Mouse (Mus musculus) MEL (cell line): ENCODE results near the gene Nr2c1. TPM values are rescaled to one million over a fixed set of nuclear protein-coding genes. Genes with fewer than 3 reads are reported as not detected.

Source experiments
- DNase-seq: peaks from one replicate; pipeline ENCODE4 v3.0.0; 2011; ENCODE audit warnings: low read depth, low spot score
- H3K27ac ChIP-seq: 2 replicates; pipeline ENCODE4 v1.5.1; 2012; ENCODE audit warnings: low read depth, mild to moderate bottlenecking, control low read depth, low read length, moderate library complexity; ENCODE audit not compliant: control insufficient read depth
- H3K27me3 ChIP-seq, 2 experiments: fragments of 150-350 bp in 1 of 2; sonication (generic) in 1 of 2; 2 replicates each; pipeline ENCODE4 v1.6.1; 2012; ENCODE audit warnings: low read length in 2 of 2, mild to moderate bottlenecking in 2 of 2, improper control_type of control experiment in 1 of 2, moderate library complexity in 1 of 2; ENCODE audit not compliant: insufficient read depth in 2 of 2, control insufficient read depth in 1 of 2
- H3K36me3 ChIP-seq, 2 experiments: 2 replicates each; pipeline ENCODE4 v1.6.1; 2012 to 2014; ENCODE audit warnings: low read length in 2 of 2, improper control_type of control experiment in 1 of 2, inconsistent platforms in 1 of 2, mild to moderate bottlenecking in 1 of 2; ENCODE audit not compliant: insufficient read depth in 2 of 2, control insufficient read depth in 1 of 2
- H3K4me1 ChIP-seq, 2 experiments: fragments of 150-350 bp in 1 of 2; sonication (generic) in 1 of 2; 2 replicates each; pipeline ENCODE4 v1.6.1; 2012; ENCODE audit warnings: low read length in 2 of 2, improper control_type of control experiment in 1 of 2, mild to moderate bottlenecking in 1 of 2; ENCODE audit not compliant: insufficient read depth in 2 of 2, control insufficient read depth in 1 of 2
- H3K4me3 ChIP-seq, 2 experiments: fragments of 150-350 bp in 1 of 2; sonication (generic) in 1 of 2; 2 replicates each; pipeline ENCODE4 v1.5.1; 2012; ENCODE audit warnings: low read depth in 2 of 2, low read length in 2 of 2, mild to moderate bottlenecking in 2 of 2, moderate library complexity in 2 of 2, control low read depth in 1 of 2, improper control_type of control experiment in 1 of 2; ENCODE audit not compliant: control insufficient read depth in 1 of 2, insufficient read depth in 1 of 2
- H3K79me2 ChIP-seq: 2 replicates; pipeline ENCODE4 v1.6.1; 2012; ENCODE audit warnings: mild to moderate bottlenecking, low read length, moderate library complexity; ENCODE audit not compliant: control insufficient read depth, poor library complexity, insufficient read depth
- H3K9ac ChIP-seq: 2 replicates; pipeline ENCODE4 v1.6.1; 2012; ENCODE audit warnings: low read depth, mild to moderate bottlenecking, control low read depth, low read length, moderate library complexity; ENCODE audit not compliant: control insufficient read depth, poor library complexity, severe bottlenecking
- H3K9me3 ChIP-seq: fragments of 150-350 bp; sonication (generic); replicated peaks from 2 replicates; pipeline ENCODE4 v1.6.1; 2012; ENCODE audit warnings: mild to moderate bottlenecking, low read length, improper control_type of control experiment, moderate library complexity; ENCODE audit not compliant: insufficient read depth
- CTCF ChIP-seq, 3 experiments: IDR thresholded peaks in 2 of 3; conservative IDR thresholded peaks in 1 of 3; 2 replicates each; pipeline ENCODE4 v1.5.1; 2011 to 2012; ENCODE audit warnings: low read length in 3 of 3, low read depth in 2 of 3, mild to moderate bottlenecking in 2 of 3, improper control_type of control experiment in 1 of 3, inconsistent platforms in 1 of 3, mixed read lengths in 1 of 3, moderate library complexity in 1 of 3; ENCODE audit not compliant: control insufficient read depth in 1 of 3, insufficient read depth in 1 of 3, poor library complexity in 1 of 3, severe bottlenecking in 1 of 3
- EP300 ChIP-seq, 2 experiments: IDR thresholded peaks; 2 replicates each; pipeline ENCODE4 v1.6.1; 2011; ENCODE audit warnings: improper control_type of control experiment in 2 of 2, low read length in 2 of 2, low read depth in 1 of 2, mild to moderate bottlenecking in 1 of 2
- ETS1 ChIP-seq: IDR thresholded peaks from 2 replicates; pipeline ENCODE4 v1.6.1; 2012; ENCODE audit warnings: low read depth, mild to moderate bottlenecking, inconsistent platforms, low read length, improper control_type of control experiment, moderate library complexity
- GABPA ChIP-seq: IDR thresholded peaks from 2 replicates; pipeline ENCODE4 v1.6.1; 2012; ENCODE audit warnings: low read depth, mild to moderate bottlenecking, inconsistent platforms, low read length, improper control_type of control experiment, moderate library complexity
- GATA1 ChIP-seq: IDR thresholded peaks from 2 replicates; pipeline ENCODE4 v1.6.1; 2011; ENCODE audit warnings: low read depth, low read length, improper control_type of control experiment
- HCFC1 ChIP-seq: IDR thresholded peaks from 2 replicates; pipeline ENCODE4 v1.6.1; 2012; ENCODE audit warnings: low read depth, mild to moderate bottlenecking, inconsistent platforms, low read length, improper control_type of control experiment, moderate library complexity
- KAT2A ChIP-seq: conservative IDR thresholded peaks from 2 replicates; pipeline ENCODE4 v1.6.1; 2012; ENCODE audit warnings: low read depth, low read length, improper control_type of control experiment, inconsistent platforms
- MEF2A ChIP-seq: IDR thresholded peaks from 2 replicates; pipeline ENCODE4 v1.6.1; 2014; ENCODE audit warnings: low read depth, mild to moderate bottlenecking, inconsistent platforms, low read length, improper control_type of control experiment; ENCODE audit not compliant: poor library complexity, insufficient replicate concordance, severe bottlenecking; ENCODE audit errors: extremely low read depth
- MYB ChIP-seq: IDR thresholded peaks from 2 replicates; pipeline ENCODE4 v1.6.1; 2011; ENCODE audit warnings: mild to moderate bottlenecking, low read depth, low read length, improper control_type of control experiment
- POLR2A ChIP-seq, 2 experiments: IDR thresholded peaks; 2 replicates each; pipeline ENCODE4 v1.6.1; 2011 to 2012; ENCODE audit warnings: low read length in 2 of 2, mild to moderate bottlenecking in 2 of 2, control low read depth in 1 of 2, improper control_type of control experiment in 1 of 2, low read depth in 1 of 2, moderate library complexity in 1 of 2; ENCODE audit not compliant: control insufficient read depth in 1 of 2, insufficient read depth in 1 of 2, poor library complexity in 1 of 2
- RAD21 ChIP-seq: IDR thresholded peaks from 2 replicates; pipeline ENCODE4 v1.6.1; 2011; ENCODE audit warnings: mild to moderate bottlenecking, low read depth, low read length, improper control_type of control experiment
- RCOR1 ChIP-seq: IDR thresholded peaks from 2 replicates; pipeline ENCODE4 v1.6.1; 2012; ENCODE audit warnings: low read depth, mild to moderate bottlenecking, inconsistent platforms, low read length, improper control_type of control experiment
- USF2 ChIP-seq, 2 experiments: IDR thresholded peaks; 2 replicates each; pipeline ENCODE4 v1.6.1; 2011 to 2012; ENCODE audit warnings: improper control_type of control experiment in 2 of 2, low read length in 2 of 2, borderline replicate concordance in 1 of 2, inconsistent platforms in 1 of 2, low read depth in 1 of 2, mild to moderate bottlenecking in 1 of 2; ENCODE audit not compliant: insufficient read depth in 1 of 2
- ZKSCAN1 ChIP-seq: IDR thresholded peaks from 2 replicates; pipeline ENCODE4 v1.6.1; 2012; ENCODE audit warnings: low read depth, mild to moderate bottlenecking, inconsistent platforms, low read length, improper control_type of control experiment, moderate library complexity
- ZNF384 ChIP-seq: IDR thresholded peaks from 2 replicates; pipeline ENCODE4 v1.6.1; 2012; ENCODE audit warnings: low read depth, mild to moderate bottlenecking, inconsistent platforms, low read length, improper control_type of control experiment
- polyA plus RNA-seq, 2 experiments: library from polyadenylated mRNA; stranded (reverse) in 1 of 2; unstranded in 1 of 2; fragments of >175 nt in 1 of 2; fragments of >200 nt in 1 of 2; gene quantifications; 2 replicates each; pipeline versions ENCODE4 v1.2.1 to v1.2.4; 2012; ENCODE audit warnings: low replicate concordance in 2 of 2, low read depth in 1 of 2; ENCODE audit not compliant: insufficient read length in 2 of 2, insufficient read depth in 1 of 2, missing spikeins in 1 of 2
- total RNA-seq: library from RNA; depleted of rRNA; stranded (reverse); fragments of 300-350 nt; gene quantifications from 2 replicates; pipeline ENCODE4 v1.2.3, GENCODE M21; 2012

The Nr2c1 gene
- total and polyA plus RNA-seq, 3 experiments, result 3.3 to 5.7 TPM; not detected in 1

- TF ChIP-seq RCOR1, result no peak
- TF ChIP-seq GABPA, result no peak
- TF ChIP-seq MEF2A, result no peak
- TF ChIP-seq EP300 (IDR thresholded peaks at IDR 0.05; ENCODE audit: low read depth in 1 of 2, low read length in 2 of 2), result no peak
- TF ChIP-seq CTCF (IDR thresholded peaks at IDR 0.05 in 2 of 3, conservative IDR thresholded peaks at IDR 0.05 in 1 of 3; ENCODE audit: control insufficient read depth in 1 of 3, insufficient read depth in 1 of 3, low read depth in 2 of 3, low read length in 3 of 3, poor library complexity in 1 of 3, severe bottlenecking in 1 of 3), result no peak
- TF ChIP-seq MYB, result no peak
- no peak for TF ChIP-seq GATA1
- no peak for TF ChIP-seq KAT2A
- no peak for DNase-seq
- Histone ChIP-seq H3K9me3 (no peaks in the 10 kb centered on the region), H3K27ac (no peak overlapping the region), H3K4me3 (no peak overlapping the region), H3K27me3 (no peaks in the 10 kb centered on the region), H3K36me3 (peaks cover 0 to 3% of the 10 kb centered on the region in 2 experiments; a peak in 2 of 4 replicates), H3K9ac (no peak overlapping the region), H3K79me2 (no peaks in the 10 kb centered on the region), H3K4me1 (no peaks in the 10 kb centered on the region)
Observed at GRCm38 (mm10) chr10:94171440-94172130, 23.8 kb downstream of the Nr2c1 start.

GRCm38 (mm10) chr10:94172137-94172536, 24.3 kb downstream of the Nr2c1 start:
- no peaks in the 10 kb centered on the region for H3K27me3 ChIP-seq
- DNase-seq, result no peak
- peaks cover 0 to 3% of the 10 kb centered on the region in 2 experiments; a peak in 2 of 4 replicates for H3K36me3 ChIP-seq
- H3K9me3 ChIP-seq, result no peaks in the 10 kb centered on the region
- H3K79me2 ChIP-seq, result no peaks in the 10 kb centered on the region
- no peak overlapping the region for H3K9ac ChIP-seq
- H3K4me1 ChIP-seq, result no peaks in the 10 kb centered on the region
- H3K4me3 ChIP-seq, result no peak overlapping the region
- TF ChIP-seq ZNF384, result no peak
- no peak for TF ChIP-seq GATA1
- TF ChIP-seq ZKSCAN1, result no peak
- no peak for TF ChIP-seq USF2 (IDR thresholded peaks at IDR 0.05; ENCODE audit: borderline replicate concordance in 1 of 2, insufficient read depth in 1 of 2, low read depth in 1 of 2, low read length in 2 of 2)
- no peak for TF ChIP-seq ETS1
- TF ChIP-seq CTCF (IDR thresholded peaks at IDR 0.05 in 2 of 3, conservative IDR thresholded peaks at IDR 0.05 in 1 of 3; ENCODE audit: control insufficient read depth in 1 of 3, insufficient read depth in 1 of 3, low read depth in 2 of 3, low read length in 3 of 3, poor library complexity in 1 of 3, severe bottlenecking in 1 of 3), result no peak
- TF ChIP-seq HCFC1, result no peak
- TF ChIP-seq POLR2A (IDR thresholded peaks at IDR 0.05; ENCODE audit: control insufficient read depth in 1 of 2, insufficient read depth in 1 of 2, low read depth in 1 of 2, low read length in 2 of 2, poor library complexity in 1 of 2), result no peak
- no peak for TF ChIP-seq RCOR1
- TF ChIP-seq RAD21, result no peak
- H3K27ac ChIP-seq, result no peak overlapping the region
